Mouse (Mus musculus): Measurements from ENCODE around the gene Pitpnm3. TPM values are rescaled to one million over a fixed set of nuclear protein-coding genes. Genes with fewer than 3 reads are reported as not detected.

The Pitpnm3 gene
- polyA plus RNA-seq, 1 experiment from 2014 or later: 0.41 TPM

DNA sequence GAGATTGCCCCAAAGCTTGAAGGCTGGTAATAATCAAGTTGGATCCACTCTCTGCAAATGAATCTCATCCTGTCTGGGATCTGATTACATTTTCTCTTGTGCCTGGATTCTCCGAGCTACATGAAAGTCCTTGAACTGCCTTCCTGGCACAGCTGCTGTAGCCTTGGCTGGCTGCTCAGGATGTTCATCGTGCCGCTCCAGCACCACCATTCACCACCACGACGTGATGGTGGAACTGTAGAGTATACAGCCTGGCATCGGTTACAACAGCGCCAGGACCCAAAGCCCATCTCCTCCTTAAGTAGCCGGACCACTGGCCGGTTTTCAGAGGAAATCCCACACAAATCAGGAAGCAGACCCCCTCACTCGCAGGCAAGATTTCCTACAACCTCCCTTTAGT is 2.5 kb downstream of the Pitpnm3 start:
- Histone ChIP-seq H3K4me1 (peaks cover 20% of the 10 kb centered on the region), H3K4me2 (no peak overlapping the region), H3K27me3 (peaks cover 92% of the 10 kb centered on the region), H3K4me3 (replicated peaks) (no peak overlapping the region), H3K36me3 (replicated peaks) (no peaks in the 10 kb centered on the region), H3K9ac (no peak overlapping the region; the same call in 1 of the 2 replicates), H3K27ac (no peak overlapping the region), H3K9me3 (no peaks in the 10 kb centered on the region)
- ATAC-seq (ENCODE audit: low FRiP score): no peak
- WGBS: 78% methylated on average over 10 of the region's 10 CpGs

- no peak for ATAC-seq (ENCODE audit: low FRiP score)
- H3K9me3 ChIP-seq: no peaks in the 10 kb centered on the region
- no peak overlapping the region for H3K27ac ChIP-seq
- peaks cover 91% of the 10 kb centered on the region for H3K27me3 ChIP-seq
- H3K9ac ChIP-seq: no peak overlapping the region
- no peak overlapping the region for H3K4me2 ChIP-seq
- H3K4me1 ChIP-seq: peaks cover 25% of the 10 kb centered on the region
- 42% methylated on average over 3 of the region's 3 CpGs for WGBS
- no peaks in the 10 kb centered on the region for H3K36me3 ChIP-seq (replicated peaks)
- H3K4me3 ChIP-seq (replicated peaks): no peak overlapping the region
Measured at GRCm38 (mm10) chr11:72132266-72132665, 3.3 kb downstream of the Pitpnm3 start.

- 88% methylated on average over 1 of the region's 1 CpGs for WGBS
- no peaks in the 10 kb centered on the region for H3K9me3 ChIP-seq
- peaks cover 25% of the 10 kb centered on the region for H3K4me1 ChIP-seq
- H3K9ac ChIP-seq: no peak overlapping the region
- ATAC-seq (ENCODE audit: low FRiP score): no peak
- H3K4me2 ChIP-seq: no peak overlapping the region
- no peak overlapping the region for H3K4me3 ChIP-seq (replicated peaks)
- no peak overlapping the region for H3K27ac ChIP-seq
- no peaks in the 10 kb centered on the region for H3K36me3 ChIP-seq (replicated peaks)
- H3K27me3 ChIP-seq: peaks cover 85% of the 10 kb centered on the region
Measured at GRCm38 (mm10) chr11:72131697-72132096, 3.9 kb downstream of the Pitpnm3 start.

DNA sequence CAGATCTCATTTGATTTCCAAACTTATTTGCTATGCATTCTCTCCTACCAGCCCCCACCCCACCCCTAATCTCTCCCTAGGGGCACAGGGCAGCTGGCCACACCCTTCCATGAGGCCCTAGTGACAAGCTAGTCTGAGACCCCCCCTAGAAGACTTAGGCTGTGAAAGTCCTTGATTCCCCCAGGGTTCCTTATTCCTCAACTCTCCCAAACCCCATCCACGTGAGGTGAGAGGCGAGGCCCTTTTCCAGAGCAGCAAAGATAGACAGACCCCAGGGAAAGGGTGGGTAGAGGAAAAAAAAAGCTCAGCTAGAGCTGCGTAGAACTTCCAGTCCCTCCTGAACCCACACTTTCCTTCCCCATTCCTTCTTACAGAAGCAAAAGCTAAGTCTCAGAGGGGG is 4.7 kb downstream of the Pitpnm3 start:
- no peaks in the 10 kb centered on the region for H3K9me3 ChIP-seq
- H3K4me2 ChIP-seq: no peak overlapping the region
- peaks cover 20% of the 10 kb centered on the region for H3K4me1 ChIP-seq
- WGBS: 70% methylated on average over 3 of the region's 3 CpGs
- no peak overlapping the region for H3K9ac ChIP-seq
- H3K36me3 ChIP-seq (replicated peaks): no peaks in the 10 kb centered on the region
- H3K4me3 ChIP-seq (replicated peaks): no peak overlapping the region
- no peak overlapping the region for H3K27ac ChIP-seq
- peaks cover 77% of the 10 kb centered on the region for H3K27me3 ChIP-seq
- ATAC-seq (ENCODE audit: low FRiP score): no peak

- Histone ChIP-seq H3K4me3 (replicated peaks) (no peak overlapping the region), H3K27ac (no peak overlapping the region), H3K9ac (no peak overlapping the region), H3K9me3 (no peaks in the 10 kb centered on the region), H3K36me3 (replicated peaks) (no peaks in the 10 kb centered on the region), H3K4me1 (peaks cover 17% of the 10 kb centered on the region), H3K4me2 (no peak overlapping the region), H3K27me3 (peaks cover 73% of the 10 kb centered on the region)
- no peak for ATAC-seq (ENCODE audit: low FRiP score)
- 62% methylated on average over 3 of the region's 3 CpGs for WGBS
Measured at GRCm38 (mm10) chr11:72130472-72130871, 5.1 kb downstream of the Pitpnm3 start.

DNA sequence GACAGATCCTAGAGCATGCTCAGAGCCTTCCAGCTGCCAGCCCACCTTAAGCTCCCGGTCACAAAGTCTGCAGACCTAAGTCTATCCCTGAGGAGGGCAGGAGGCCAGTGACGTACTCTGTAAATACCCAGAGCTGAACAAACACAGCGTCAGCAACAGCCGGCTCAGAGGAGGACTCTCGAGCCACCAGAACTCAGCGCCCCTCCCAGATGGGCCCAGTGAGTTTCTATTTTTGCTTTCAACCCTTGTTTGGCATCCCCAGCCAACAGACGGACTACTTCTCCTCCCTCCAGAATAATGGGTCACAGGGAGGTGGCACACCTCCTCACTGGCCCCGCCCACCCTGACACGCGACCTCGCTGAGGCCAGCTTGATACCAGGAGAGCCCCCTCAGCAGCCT is 5.6 kb downstream of the Pitpnm3 start:
- WGBS: 13% methylated on average over 11 of the region's 11 CpGs
- no peak for ATAC-seq (ENCODE audit: low FRiP score)
- no peaks in the 10 kb centered on the region for H3K9me3 ChIP-seq
- H3K4me2 ChIP-seq: no peak overlapping the region
- H3K9ac ChIP-seq: no peak overlapping the region
- peaks cover 13% of the 10 kb centered on the region for H3K4me1 ChIP-seq
- H3K4me3 ChIP-seq (replicated peaks): no peak overlapping the region
- no peak overlapping the region for H3K27ac ChIP-seq
- H3K27me3 ChIP-seq: peaks cover 68% of the 10 kb centered on the region
- H3K36me3 ChIP-seq (replicated peaks): no peaks in the 10 kb centered on the region

DNA sequence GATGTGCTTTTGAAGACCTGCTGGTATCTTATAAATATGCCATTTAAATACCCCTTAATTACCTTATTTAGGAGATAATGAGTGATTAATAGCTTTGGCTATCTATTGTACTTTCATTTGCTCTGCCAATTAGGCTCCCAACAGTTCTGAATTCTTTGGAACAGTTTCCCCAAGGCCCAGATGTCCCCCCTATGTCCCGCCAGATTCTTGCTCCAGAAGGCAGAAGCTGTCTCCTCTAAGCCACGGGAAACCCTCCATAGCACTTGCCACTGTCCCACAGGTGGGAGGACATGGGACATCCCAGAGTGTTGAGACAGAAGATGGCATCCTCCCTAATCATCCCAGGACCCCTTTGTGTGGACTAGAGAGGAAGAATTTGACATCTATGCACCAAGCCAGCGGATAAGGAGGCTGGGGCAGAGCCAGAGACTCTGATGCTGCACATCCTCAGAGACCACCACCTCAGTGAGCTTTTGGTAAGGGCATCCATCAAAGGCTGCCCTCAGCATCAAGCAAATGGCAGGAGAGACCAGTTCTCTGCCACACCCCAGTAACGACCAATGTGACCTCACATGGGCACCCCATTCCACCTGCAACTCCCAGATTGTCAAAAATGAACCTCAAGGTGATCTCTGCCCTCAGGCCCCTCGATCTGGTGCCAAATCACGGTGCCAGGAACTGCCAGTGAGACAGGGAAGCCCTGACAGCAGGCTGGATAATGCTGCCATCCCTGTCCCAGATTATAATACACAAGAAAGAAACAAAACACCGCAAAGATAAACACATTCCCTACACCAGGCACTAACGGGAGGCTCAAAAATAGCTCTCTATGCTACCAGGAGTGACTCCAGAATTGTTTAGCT is 6.3 kb downstream of the Pitpnm3 start:
- Histone ChIP-seq H3K27ac (no peak overlapping the region), H3K27me3 (peaks cover 61% of the 10 kb centered on the region), H3K9ac (no peak overlapping the region), H3K4me3 (replicated peaks) (no peak overlapping the region), H3K9me3 (no peaks in the 10 kb centered on the region), H3K4me2 (no peak overlapping the region), H3K4me1 (peaks cover 10% of the 10 kb centered on the region), H3K36me3 (replicated peaks) (no peaks in the 10 kb centered on the region)
- ATAC-seq (ENCODE audit: low FRiP score): no peak
- 72% methylated on average over 8 of the region's 8 CpGs for WGBS

DNA sequence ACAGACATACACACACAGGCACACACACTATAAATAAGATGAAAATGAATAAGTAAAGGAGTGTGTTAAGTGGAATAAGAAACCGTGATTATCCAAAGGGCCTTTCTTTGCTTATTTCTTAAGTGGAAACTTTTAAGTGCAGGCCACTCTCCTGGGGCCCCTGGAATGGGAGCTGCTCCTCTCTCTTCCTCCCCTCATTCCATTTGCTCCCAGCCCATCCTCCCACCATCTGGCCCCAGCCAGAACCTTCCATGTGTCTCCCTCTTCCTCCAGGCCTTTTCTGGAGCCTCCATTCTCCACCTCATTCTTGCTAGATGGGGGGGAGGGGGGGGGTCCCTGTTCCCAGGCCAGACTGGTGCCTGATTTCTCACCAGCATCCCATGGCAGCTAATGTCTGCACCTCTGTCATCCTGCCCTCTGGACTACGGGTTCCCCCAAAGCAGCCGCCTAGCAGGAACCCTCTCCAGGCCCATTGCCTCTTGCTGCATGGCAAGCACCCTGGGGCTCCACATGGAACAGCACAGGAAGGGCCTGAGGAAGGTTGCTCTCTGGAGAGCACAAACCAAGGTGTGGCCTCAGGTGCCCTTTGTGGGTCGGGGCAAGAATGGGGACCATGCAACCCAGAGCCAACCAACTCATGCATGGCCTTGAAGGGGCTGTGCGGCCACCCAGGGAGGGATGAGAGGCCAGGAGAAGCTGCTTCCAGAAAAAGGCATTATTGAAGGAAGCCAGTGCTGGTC is 8.0 kb downstream of the Pitpnm3 start:
- no peaks in the 10 kb centered on the region for H3K36me3 ChIP-seq (replicated peaks)
- peaks cover 44% of the 10 kb centered on the region for H3K27me3 ChIP-seq
- no peak for ATAC-seq (ENCODE audit: low FRiP score)
- no peak overlapping the region for H3K9ac ChIP-seq
- no peaks in the 10 kb centered on the region for H3K9me3 ChIP-seq
- no peak overlapping the region for H3K4me2 ChIP-seq
- no peak overlapping the region for H3K27ac ChIP-seq
- 73% methylated on average over 5 of the region's 5 CpGs for WGBS
- peaks cover 10% of the 10 kb centered on the region for H3K4me1 ChIP-seq
- no peak overlapping the region for H3K4me3 ChIP-seq (replicated peaks)

DNA sequence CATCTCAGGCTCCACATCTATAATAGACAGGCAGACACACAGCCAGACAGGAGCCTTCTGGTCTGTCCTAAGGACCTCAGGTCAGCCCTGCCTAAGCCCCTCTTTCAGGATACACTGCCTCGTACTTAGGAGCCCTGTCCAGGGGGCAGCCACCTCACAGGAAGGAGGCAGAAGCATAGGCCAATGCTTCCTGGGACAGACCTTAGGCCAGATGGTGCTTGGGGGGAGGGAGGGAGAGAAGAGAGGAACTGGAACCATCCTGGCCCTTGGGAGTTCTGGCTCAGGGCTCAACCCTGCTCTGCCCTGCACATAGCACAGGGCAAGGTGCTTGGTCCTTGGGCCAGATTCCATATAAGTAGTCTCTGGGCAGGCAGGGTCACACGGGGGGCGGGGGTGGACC is 9.8 kb downstream of the Pitpnm3 start:
- ATAC-seq (ENCODE audit: low FRiP score): no peak
- no peak overlapping the region for H3K27ac ChIP-seq
- H3K4me2 ChIP-seq: no peak overlapping the region
- H3K9ac ChIP-seq: no peak overlapping the region
- no peak overlapping the region for H3K4me3 ChIP-seq (replicated peaks)
- 79% methylated on average over 3 of the region's 3 CpGs for WGBS
- no peaks in the 10 kb centered on the region for H3K9me3 ChIP-seq
- H3K36me3 ChIP-seq (replicated peaks): no peaks in the 10 kb centered on the region
- H3K27me3 ChIP-seq: peaks cover 26% of the 10 kb centered on the region
- peaks cover 10% of the 10 kb centered on the region for H3K4me1 ChIP-seq

GRCm38 (mm10) chr11:72123531-72123930 is 12.0 kb downstream of the Pitpnm3 start:
- Histone ChIP-seq H3K27me3 (0 out of 2 replicates have a peak, but pooled peaks cover 11% of the 10 kb centered on the region), H3K4me1 (peaks cover 5% of the 10 kb centered on the region), H3K9me3 (no peaks in the 10 kb centered on the region), H3K4me2 (no peak overlapping the region), H3K27ac (no peak overlapping the region), H3K36me3 (replicated peaks) (no peaks in the 10 kb centered on the region), H3K4me3 (replicated peaks) (no peak overlapping the region), H3K9ac (no peak overlapping the region)
- no peak for ATAC-seq (ENCODE audit: low FRiP score)
- WGBS: 79% methylated on average over 4 of the region's 4 CpGs

DNA sequence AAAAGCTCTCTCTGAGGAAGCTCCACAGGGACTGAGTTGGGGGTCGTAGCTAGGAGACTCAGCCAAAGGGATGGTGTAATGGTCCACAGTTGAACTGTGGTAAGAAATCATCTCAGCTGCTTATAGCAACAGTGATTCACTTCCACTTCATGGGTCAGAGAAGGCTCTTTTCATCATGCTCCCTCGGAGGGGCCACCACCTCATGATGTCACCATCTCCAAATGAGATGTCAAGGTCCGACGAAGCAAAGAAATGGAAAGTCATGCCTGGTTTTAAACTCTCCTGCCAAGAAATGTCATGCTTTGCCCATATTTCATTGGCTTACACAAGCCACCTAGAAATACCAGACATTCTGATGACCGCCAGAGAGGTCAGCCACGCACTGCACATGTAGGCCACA is 15.2 kb downstream of the Pitpnm3 start:
- H3K4me3 ChIP-seq (replicated peaks): no peak overlapping the region
- peaks cover 9% of the 10 kb centered on the region for H3K4me1 ChIP-seq
- 91% methylated on average over 6 of the region's 6 CpGs for WGBS
- no peak overlapping the region for H3K4me2 ChIP-seq
- no peak for ATAC-seq (ENCODE audit: low FRiP score)
- no peak overlapping the region for H3K9ac ChIP-seq
- H3K36me3 ChIP-seq (replicated peaks): no peaks in the 10 kb centered on the region
- 0 out of 2 replicates have a peak, but pooled peaks cover 5% of the 10 kb centered on the region for H3K27me3 ChIP-seq
- H3K9me3 ChIP-seq: no peaks in the 10 kb centered on the region
- H3K27ac ChIP-seq: no peak overlapping the region

GRCm38 (mm10) chr11:72118630-72119029 is 16.9 kb downstream of the Pitpnm3 start:
- Histone ChIP-seq H3K27me3 (0 out of 2 replicates have a peak, but pooled peaks cover 5% of the 10 kb centered on the region), H3K27ac (no peak overlapping the region), H3K36me3 (replicated peaks) (no peaks in the 10 kb centered on the region), H3K9ac (no peak overlapping the region), H3K4me2 (no peak overlapping the region), H3K9me3 (no peaks in the 10 kb centered on the region), H3K4me3 (replicated peaks) (no peak overlapping the region), H3K4me1 (peaks cover 11% of the 10 kb centered on the region)
- ATAC-seq (ENCODE audit: low FRiP score): no peak
- WGBS: 78% methylated on average over 3 of the region's 3 CpGs
